In the genomic region with DNA sequence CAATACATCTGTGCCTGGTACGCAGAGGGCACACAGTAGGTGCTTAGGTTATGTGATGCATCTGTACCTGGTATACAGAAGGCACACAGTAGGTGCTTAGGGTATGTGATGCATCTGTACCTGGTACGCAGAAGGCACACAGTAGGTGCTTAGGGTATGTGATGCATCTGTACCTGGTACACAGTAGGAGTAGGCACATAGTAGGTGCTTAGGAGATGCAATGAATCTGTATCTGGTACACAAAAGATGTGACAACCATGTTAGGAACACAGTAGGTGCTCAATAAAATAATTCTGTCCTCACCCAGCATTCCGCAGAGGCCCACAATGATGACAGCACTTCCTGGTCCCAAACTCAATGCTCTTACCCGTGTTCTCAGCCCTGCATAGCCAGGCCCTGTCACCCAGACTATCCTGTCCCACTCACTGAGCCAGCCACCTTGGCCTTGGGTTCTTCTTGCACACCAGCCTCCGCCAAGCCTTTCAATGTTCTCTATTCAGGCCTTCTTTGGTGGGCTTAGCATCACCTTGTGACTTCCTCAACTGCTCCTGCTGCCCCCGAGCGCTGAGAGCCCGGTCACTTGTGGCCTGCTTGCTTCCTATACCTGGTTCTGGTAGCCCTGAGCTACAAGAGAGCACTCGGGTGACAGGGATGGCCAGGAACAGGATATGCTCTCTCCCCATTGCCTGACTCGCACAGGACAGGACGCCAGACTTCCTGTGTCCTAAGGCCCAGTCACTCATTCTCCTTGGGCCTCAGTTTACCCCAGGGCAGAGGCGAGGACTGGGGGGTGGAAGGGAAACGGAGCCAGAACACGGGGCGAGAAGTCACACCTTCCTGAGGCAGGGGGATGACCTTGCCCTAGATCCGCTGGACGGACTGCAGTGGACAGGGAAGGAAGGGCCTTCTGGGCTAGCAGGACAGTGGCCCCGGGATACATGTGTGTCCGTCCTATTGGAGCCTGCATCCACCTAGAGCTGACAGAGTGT, we compare ENCODE assay signal across 9 mouse cellular contexts. TPM values are rescaled to one million over a fixed set of nuclear protein-coding genes. Genes with fewer than 3 reads are reported as not detected.
DNase-seq lines count a peak whose midpoint lies in the region; ATAC-seq and TF ChIP-seq lines count a peak whose summit lies in the region.
"Had no signal": no experiment of that assay in that cellular context is flagged by ENCODE, and none has a peak within 500 bp of the region (broad histone marks: within the 10 kb centered on the region; RNA-seq: fewer than 3 reads in every experiment).

No protein-coding gene starts in this region.

- H3K9ac ChIP-seq in embryonic facial prominence, embryonic 11.5 days (replicated peaks; ENCODE audit: low read length): no peak overlapping the region
- no peak overlapping the region for H3K9ac ChIP-seq in heart, postnatal 0 days (replicated peaks; ENCODE audit: low read depth, low read length)
- no peak overlapping the region for H3K9ac ChIP-seq in midbrain, embryonic 12.5 days (replicated peaks)
- H3K9ac ChIP-seq: liver, embryonic 15.5 days had no signal

- ATAC-seq in embryonic facial prominence, embryonic 11.5 days (replicated peaks; ENCODE audit: insufficient number of reproducible peaks, low FRiP score, low TSS enrichment, low read depth): no peak
- no peak for ATAC-seq in heart, postnatal 0 days (ENCODE audit: insufficient read depth, low read depth)
- no peak; the same call in 1 of the 2 replicates for ATAC-seq in midbrain, embryonic 12.5 days (ENCODE audit: low FRiP score, low read depth)

- peak overlapping the region; percentile 33; the same call in 1 of the 2 replicates for H3K27ac ChIP-seq in kidney, adult 2 months (ENCODE audit: insufficient read depth, low read depth, low read length)
- H3K27ac ChIP-seq in embryonic facial prominence, embryonic 11.5 days (replicated peaks; ENCODE audit: low read depth, low read length): peak overlapping the region; percentile 83; the same call in 1 of the 2 replicates
- peak overlapping the region; percentile 90 for H3K27ac ChIP-seq in heart, postnatal 0 days (ENCODE audit: low read depth)
- H3K27ac ChIP-seq in midbrain, embryonic 12.5 days (replicated peaks): peak overlapping the region; percentile 88

- no peak for DNase-seq in kidney, adult 2 months
- DNase-seq in kidney, postnatal 10 days: no peak
- DNase-seq in embryonic facial prominence, embryonic 11.5 days (ENCODE audit: low spot score): no peak
- no peak for DNase-seq in heart, postnatal 0 days (ENCODE audit: low spot score)
- DNase-seq in thymus, postnatal 25 days: no peak
- no peak for DNase-seq in layer of hippocampus, postnatal 14 days (ENCODE audit: low spot score in 2 of 2)
- DNase-seq in urinary bladder, postnatal 4 days (ENCODE audit: low spot score in 2 of 2): no peak

- TF ChIP-seq CTCF in kidney, adult 2 months (conservative IDR thresholded peaks at IDR 0.05; ENCODE audit: insufficient read depth, insufficient read length, low read depth, low read length): no peak
- no peak for TF ChIP-seq CTCF in heart, postnatal 0 days (IDR thresholded peaks at IDR 0.05; ENCODE audit: low read depth)

- no peak overlapping the region for H3K4me2 ChIP-seq in embryonic facial prominence, embryonic 11.5 days (ENCODE audit: low read depth, low read length)
- H3K4me2 ChIP-seq in heart, postnatal 0 days (ENCODE audit: low read depth, low read length): no peak overlapping the region
- H3K4me2 ChIP-seq in midbrain, embryonic 12.5 days (replicated peaks): no peak overlapping the region
- H3K4me2 ChIP-seq: liver, embryonic 15.5 days had no signal

- H3K36me3 ChIP-seq in kidney, adult 2 months (ENCODE audit: control insufficient read depth, insufficient read depth, low read length): no peaks in the 10 kb centered on the region
- no peaks in the 10 kb centered on the region for H3K36me3 ChIP-seq in embryonic facial prominence, embryonic 11.5 days (replicated peaks; ENCODE audit: control insufficient read depth, insufficient read depth, low read depth, low read length)
- H3K36me3 ChIP-seq in heart, postnatal 0 days (replicated peaks; ENCODE audit: control insufficient read depth, insufficient read depth, low read length): no peaks in the 10 kb centered on the region
- H3K36me3 ChIP-seq in midbrain, embryonic 12.5 days: no peaks in the 10 kb centered on the region
- H3K36me3 ChIP-seq: liver, embryonic 15.5 days had no signal

- H3K27me3 ChIP-seq in kidney, adult 2 months (replicated peaks; ENCODE audit: control insufficient read depth, insufficient read depth, low read length): no peaks in the 10 kb centered on the region
- peaks cover 7% of the 10 kb centered on the region for H3K27me3 ChIP-seq in embryonic facial prominence, embryonic 11.5 days (ENCODE audit: control insufficient read depth, insufficient read depth, low read length)
- no peaks in the 10 kb centered on the region for H3K27me3 ChIP-seq in heart, postnatal 0 days (ENCODE audit: control insufficient read depth, insufficient read depth, low read length)
- peaks cover 32% of the 10 kb centered on the region for H3K27me3 ChIP-seq in midbrain, embryonic 12.5 days

- H3K9me3 ChIP-seq in embryonic facial prominence, embryonic 11.5 days (replicated peaks; ENCODE audit: control insufficient read depth, low read length): no peaks in the 10 kb centered on the region
- no peaks in the 10 kb centered on the region for H3K9me3 ChIP-seq in heart, postnatal 0 days (replicated peaks; ENCODE audit: control insufficient read depth, low read length)
- H3K9me3 ChIP-seq in midbrain, embryonic 12.5 days: no peaks in the 10 kb centered on the region
- H3K9me3 ChIP-seq: liver, embryonic 15.5 days had no signal

- H3K4me3 ChIP-seq in kidney, adult 2 months (ENCODE audit: insufficient read depth, low read depth, low read length): no peak overlapping the region
- H3K4me3 ChIP-seq in embryonic facial prominence, embryonic 11.5 days (ENCODE audit: low read depth, low read length): no peak overlapping the region
- no peak overlapping the region for H3K4me3 ChIP-seq in heart, postnatal 0 days (ENCODE audit: low read depth, low read length)
- no peak overlapping the region for H3K4me3 ChIP-seq in midbrain, embryonic 12.5 days
- H3K4me3 ChIP-seq: liver, embryonic 15.5 days had no signal

- TF ChIP-seq POLR2A in kidney, adult 2 months (IDR thresholded peaks at IDR 0.05; ENCODE audit: low read depth, low read length): no peak

- WGBS in kidney, adult 2 months: 89% methylated on average over 19 of the region's 19 CpGs
- 87% methylated on average over 19 of the region's 19 CpGs for WGBS in embryonic facial prominence, embryonic 11.5 days
- 73% methylated on average over 19 of the region's 19 CpGs for WGBS in heart, postnatal 0 days
- WGBS in midbrain, embryonic 12.5 days: 91% methylated on average over 19 of the region's 19 CpGs

- H3K4me1 ChIP-seq in kidney, adult 2 months (ENCODE audit: control insufficient read depth, insufficient read depth, low read length): no peaks in the 10 kb centered on the region
- H3K4me1 ChIP-seq in embryonic facial prominence, embryonic 11.5 days (ENCODE audit: control insufficient read depth, insufficient read depth, low read length): peaks cover 4% of the 10 kb centered on the region
- peaks cover 38% of the 10 kb centered on the region for H3K4me1 ChIP-seq in heart, postnatal 0 days (ENCODE audit: control insufficient read depth, insufficient read depth)
- H3K4me1 ChIP-seq in midbrain, embryonic 12.5 days: peaks cover 53% of the 10 kb centered on the region

- no peak for TF ChIP-seq EP300 in heart, postnatal 0 days (IDR thresholded peaks at IDR 0.05; ENCODE audit: low read depth)

RNA-seq across cellular contexts. Expression of gene Crybb3, which starts 52.6 kb away (rescaled TPM):
- polyA plus RNA-seq in kidney, adult 2 months (2012; rRNA removed): 1.5 and 2.8 TPM in 2 replicates
- 4.0 and 20.8 TPM in 2 replicates for polyA plus RNA-seq in embryonic facial prominence, embryonic 11.5 days (2014; fragmentation: Nextera tagmentation; extraction: Ambion mirVana)
- total RNA-seq in heart, postnatal 0 days (2014; rRNA removed; ENCODE audit: low replicate concordance): not detected in 2 replicates
- 0.77 and 0.89 TPM in 2 replicates for polyA plus RNA-seq in heart, postnatal 0 days (2015; fragmentation: Nextera tagmentation; extraction: Ambion mirVana)
- polyA plus RNA-seq in midbrain, embryonic 12.5 days (2016; fragmentation: Nextera tagmentation; extraction: Ambion mirVana): 0.24 TPM in 1 of 2 replicates, not detected in the other
- 1 to 10 TPM; 2.6 to 3.0 TPM for total RNA-seq in layer of hippocampus, postnatal 14 days (2021)
- polyA plus RNA-seq: liver, embryonic 15.5 days had no signal

Comparison
In these comparisons a context has a peak if more than half of its experiments do, and no peak if none do; other contexts are left out.
1. H3K27ac ChIP-seq: peak in every context shown above with its lines; median percentile 90 in heart, postnatal 0 days; 88 in midbrain, embryonic 12.5 days; 83 in embryonic facial prominence, embryonic 11.5 days; 33 in kidney, adult 2 months.